In the genomic region with DNA sequence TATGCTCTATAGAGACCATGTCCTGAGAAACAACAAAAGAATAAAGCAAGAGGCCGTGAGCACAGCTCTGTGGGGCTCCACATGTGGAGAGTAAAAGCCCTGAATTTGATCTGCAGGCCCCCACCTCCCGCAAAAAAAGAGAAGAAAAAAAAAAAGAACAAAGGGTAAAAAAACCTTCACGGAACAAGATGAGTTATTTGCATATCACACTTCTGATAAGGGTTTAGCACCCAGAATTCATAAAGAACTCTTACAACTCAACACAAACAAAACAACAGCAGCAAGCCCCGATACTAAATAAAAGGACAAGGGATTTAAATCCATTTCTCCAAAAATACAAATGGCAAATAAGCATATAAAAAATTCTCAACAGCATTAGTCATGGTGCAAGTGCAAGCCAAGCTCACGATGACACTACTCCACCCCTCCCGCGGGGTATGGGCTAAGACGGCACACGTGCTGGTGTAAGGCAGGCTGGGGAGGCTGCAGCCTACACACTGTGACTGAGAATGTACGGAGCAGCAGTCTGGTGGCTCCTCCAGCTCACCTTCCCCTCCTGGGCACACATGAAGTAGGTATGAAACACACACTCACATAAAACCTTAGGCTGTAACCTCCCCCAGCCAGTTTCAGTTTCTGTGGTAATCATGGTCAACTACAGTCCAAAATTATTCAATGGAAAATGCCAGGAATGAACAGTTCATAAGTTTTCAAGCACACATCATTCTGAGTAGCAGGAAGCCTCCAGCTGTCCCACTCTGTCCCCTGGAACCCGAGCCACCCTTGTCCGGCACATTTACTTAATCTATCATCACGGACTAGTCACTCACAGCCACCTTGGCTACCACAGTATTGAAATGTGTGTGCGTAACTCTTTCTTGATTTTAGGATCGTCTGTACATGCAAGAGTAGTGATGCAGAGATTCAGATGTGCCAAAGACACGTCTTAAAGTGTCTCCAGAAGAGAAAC, we compare ENCODE assay signal across 8 mouse cellular contexts. TPM values are rescaled to one million over a fixed set of nuclear protein-coding genes. Genes with fewer than 3 reads are reported as not detected.
DNase-seq lines count a peak whose midpoint lies in the region; ATAC-seq and TF ChIP-seq lines count a peak whose summit lies in the region.

No protein-coding gene starts in this region.

- H3K36me3 ChIP-seq in limb, embryonic 14.5 days (ENCODE audit: control insufficient read depth, insufficient read depth, low read length), result peaks cover 97% of the 10 kb centered on the region

- H3K9me3 ChIP-seq in limb, embryonic 14.5 days (ENCODE audit: control insufficient read depth, low read length), result no peaks in the 10 kb centered on the region

- 79% methylated on average over 16 of the region's 16 CpGs for WGBS in limb, embryonic 14.5 days

- peak; percentile 56 for DNase-seq in layer of hippocampus, adult 9-11 months
- no peak for DNase-seq in layer of hippocampus, adult 9-10 months (ENCODE audit: low spot score)
- DNase-seq in MN1 (ENCODE audit: low spot score), result peak; percentile 68
- peak; percentile 82 to 85 for DNase-seq in adrenal gland, postnatal 36 days
- DNase-seq in limb, embryonic 14.5 days (ENCODE audit: low spot score), result no peak
- DNase-seq in right cerebral cortex, postnatal 25 days, result peak; percentile 50
- no peak for DNase-seq in ovary, adult 18-20 months (ENCODE audit: low spot score)
- no peak for DNase-seq in thymus, postnatal 25 days

- H3K27me3 ChIP-seq in limb, embryonic 14.5 days (ENCODE audit: control insufficient read depth, insufficient read depth, low read length), result no peaks in the 10 kb centered on the region

- no peak overlapping the region for H3K9ac ChIP-seq in limb, embryonic 14.5 days (ENCODE audit: low read depth, low read length, severe bottlenecking)

- ATAC-seq in limb, embryonic 14.5 days (ENCODE audit: low FRiP score, low read depth), result peak; percentile 68

- no peak for TF ChIP-seq POLR2A in limb, embryonic 14.5 days (IDR thresholded peaks at IDR 0.05; ENCODE audit: borderline replicate concordance, extremely low read depth, insufficient read depth, insufficient read length)

- no peak overlapping the region for H3K27ac ChIP-seq in limb, embryonic 14.5 days (replicated peaks; ENCODE audit: low read depth, low read length)

- no peak overlapping the region for H3K4me2 ChIP-seq in limb, embryonic 14.5 days (replicated peaks; ENCODE audit: low read depth, low read length, severe bottlenecking)

- no peak overlapping the region for H3K4me3 ChIP-seq in limb, embryonic 14.5 days (replicated peaks; ENCODE audit: low read length)

- no peaks in the 10 kb centered on the region for H3K4me1 ChIP-seq in limb, embryonic 14.5 days (ENCODE audit: control insufficient read depth, insufficient read depth, low read length)

RNA-seq across cellular contexts. Expression of a gene that starts 10.3 kb away (rescaled TPM):
- total RNA-seq in adrenal gland, postnatal 36 days (2021), result 1 to 10 TPM in 1 of 2 experiments, under 1 TPM in 1; 0.76 to 1.5 TPM
- 301 and 458 TPM in 2 replicates for polyA plus RNA-seq in limb, embryonic 14.5 days (2012; rRNA removed)
- polyA plus RNA-seq in limb, embryonic 14.5 days (2014; fragmentation: Nextera tagmentation; extraction: Ambion mirVana), result 374 and 483 TPM in 2 replicates

RNA-seq across cellular contexts. Expression of a gene that starts 18.9 kb away (rescaled TPM):
- 100 to 1,000 TPM; 265 to 294 TPM for total RNA-seq in adrenal gland, postnatal 36 days (2021)
- polyA plus RNA-seq in limb, embryonic 14.5 days (2012; rRNA removed), result 514 and 640 TPM in 2 replicates
- 339 and 378 TPM in 2 replicates for polyA plus RNA-seq in limb, embryonic 14.5 days (2014; fragmentation: Nextera tagmentation; extraction: Ambion mirVana)

RNA-seq across cellular contexts. Expression of a gene that starts 19.8 kb away (rescaled TPM):
- total RNA-seq in adrenal gland, postnatal 36 days (2021), result 1 to 10 TPM; 5.7 to 9.6 TPM
- polyA plus RNA-seq in limb, embryonic 14.5 days (2012; rRNA removed), result 3.7 and 4.0 TPM in 2 replicates
- polyA plus RNA-seq in limb, embryonic 14.5 days (2014; fragmentation: Nextera tagmentation; extraction: Ambion mirVana), result 0.25 and 0.29 TPM in 2 replicates

RNA-seq across cellular contexts. Expression of a gene that starts 29.4 kb away (rescaled TPM):
- 10 to 100 TPM; 61.7 to 88.5 TPM for total RNA-seq in adrenal gland, postnatal 36 days (2021)
- polyA plus RNA-seq in limb, embryonic 14.5 days (2012; rRNA removed), result 68.5 and 81.8 TPM in 2 replicates
- polyA plus RNA-seq in limb, embryonic 14.5 days (2014; fragmentation: Nextera tagmentation; extraction: Ambion mirVana), result 59.5 and 64.4 TPM in 2 replicates

RNA-seq across cellular contexts. Expression of a gene that starts 53.3 kb away (rescaled TPM):
- total RNA-seq in adrenal gland, postnatal 36 days (2021), result 1 to 10 TPM; 5.1 to 8.9 TPM
- 9.5 and 10.5 TPM in 2 replicates for polyA plus RNA-seq in limb, embryonic 14.5 days (2012; rRNA removed)
- 11.8 and 12.3 TPM in 2 replicates for polyA plus RNA-seq in limb, embryonic 14.5 days (2014; fragmentation: Nextera tagmentation; extraction: Ambion mirVana)

Comparison
In these comparisons a context has a peak if more than half of its experiments do, and no peak if none do; other contexts are left out.
1. DNase-seq: peak in layer of hippocampus, adult 9-11 months (single experiment), MN1 (single experiment), adrenal gland, postnatal 36 days (2 of 2) and right cerebral cortex, postnatal 25 days (single experiment); none in layer of hippocampus, adult 9-10 months (single experiment), limb, embryonic 14.5 days (single experiment), ovary, adult 18-20 months (single experiment) and thymus, postnatal 25 days (single experiment).